Mouse (Mus musculus) liver, embryonic 14.5 days (tissue): ENCODE results near the gene Lpp.

Experiments
- CTCF ChIP-seq: IDR thresholded peaks from 2 replicates; pipeline ENCODE4 v1.5.1; 2016; ENCODE audit warnings: antibody characterized with exemption, low read depth, control low read depth
- EP300 ChIP-seq: IDR thresholded peaks from 2 replicates; pipeline ENCODE4 v1.6.1; 2016; ENCODE audit warnings: antibody characterized with exemption, low read depth

GRCm38 (mm10) chr16:24402801-24403200 lies 9.5 kb downstream of the Lpp start:
- TF ChIP-seq CTCF (no peak), EP300 (no peak)
